Mouse (Mus musculus): ENCODE data around the gene Ina.
A peak's percentile ranks its signal among the peaks of the same experiment; 100 is the strongest.
"Not testable (repeated sequence)": the region's sequence is repeated elsewhere in the genome, so short reads cannot be mapped to it uniquely, and the experiment has no call there.

Gene Ina

GRCm38 (mm10) chr19:47014447-47015381, at the start of gene Ina, which contains the start of gene Nt5c2:
Gene Ina, plus strand, starts transcription at chr19:47014698.
Gene Nt5c2, minus strand, starts transcription at chr19:47015153.
- DNase-seq (ENCODE audit: low read depth), result peak; percentile 56

DNA sequence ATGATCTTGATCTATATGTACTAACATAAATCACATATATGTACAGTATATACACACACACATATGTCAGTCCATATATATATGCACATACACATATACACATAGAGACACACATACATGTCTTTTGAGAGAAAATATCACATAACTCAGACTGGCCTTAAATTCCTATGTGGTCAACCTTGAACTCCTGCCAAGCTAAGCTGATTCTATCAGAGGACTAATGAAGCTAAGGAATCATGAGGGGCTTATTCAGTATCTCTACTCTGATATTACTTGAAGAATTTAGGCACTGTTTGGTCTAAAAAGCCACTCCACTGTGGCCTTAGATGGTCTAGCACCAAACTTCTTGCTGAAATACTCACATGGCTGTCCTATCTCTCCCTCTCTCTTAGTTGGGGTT, 49.0 kb upstream of the Ina start:
- DNase-seq (ENCODE audit: low read depth), result no peak

- DNase-seq (ENCODE audit: low read depth), result no peak
Measured at GRCm38 (mm10) chr19:46966330-46966729, 48.2 kb upstream of the Ina start.

DNA sequence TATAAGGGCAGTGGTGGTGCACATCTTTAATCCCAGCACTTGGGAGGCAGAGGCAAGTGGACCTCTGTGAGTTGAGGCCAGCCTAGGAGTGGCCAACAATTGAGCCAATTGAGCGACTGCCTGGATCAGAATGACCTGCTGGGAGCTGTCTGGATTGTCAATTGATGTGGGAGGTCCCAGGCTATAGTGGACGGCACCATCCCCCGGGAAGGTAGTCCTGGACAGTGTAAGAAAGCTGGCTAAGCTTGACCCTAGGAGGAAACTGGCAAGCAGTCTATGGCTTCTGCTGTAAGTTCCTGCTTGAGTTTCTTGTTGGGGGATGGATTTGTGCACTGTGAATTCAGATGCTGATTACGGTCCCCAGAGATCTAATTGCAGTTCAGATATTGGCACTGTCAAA, 46.6 kb upstream of the Ina start:
- no peak for DNase-seq (ENCODE audit: low read depth)

DNA sequence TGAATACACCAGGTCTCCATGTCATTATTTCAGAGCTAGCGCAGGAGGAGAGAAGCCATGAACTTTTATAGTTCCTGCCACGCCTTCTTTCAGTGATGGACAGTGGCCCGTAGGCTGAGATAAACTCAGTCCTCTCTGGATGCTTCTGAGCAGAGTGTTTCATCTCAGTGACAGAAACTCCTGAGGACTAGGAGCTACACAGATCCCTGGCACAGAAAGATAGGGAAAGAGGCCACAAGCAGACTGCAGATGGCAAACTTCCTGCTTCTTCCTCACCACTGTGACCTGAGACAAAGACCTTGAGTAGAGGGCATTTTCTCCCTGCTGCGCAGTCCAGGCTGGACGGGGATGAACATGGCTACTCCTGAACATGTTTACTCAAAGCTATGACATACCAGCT, 45.7 kb upstream of the Ina start:
- no peak for DNase-seq (ENCODE audit: low read depth)

GRCm38 (mm10) chr19:46969286-46969985, 45.1 kb upstream of the Ina start:
- no peak for DNase-seq (ENCODE audit: low read depth)

DNA sequence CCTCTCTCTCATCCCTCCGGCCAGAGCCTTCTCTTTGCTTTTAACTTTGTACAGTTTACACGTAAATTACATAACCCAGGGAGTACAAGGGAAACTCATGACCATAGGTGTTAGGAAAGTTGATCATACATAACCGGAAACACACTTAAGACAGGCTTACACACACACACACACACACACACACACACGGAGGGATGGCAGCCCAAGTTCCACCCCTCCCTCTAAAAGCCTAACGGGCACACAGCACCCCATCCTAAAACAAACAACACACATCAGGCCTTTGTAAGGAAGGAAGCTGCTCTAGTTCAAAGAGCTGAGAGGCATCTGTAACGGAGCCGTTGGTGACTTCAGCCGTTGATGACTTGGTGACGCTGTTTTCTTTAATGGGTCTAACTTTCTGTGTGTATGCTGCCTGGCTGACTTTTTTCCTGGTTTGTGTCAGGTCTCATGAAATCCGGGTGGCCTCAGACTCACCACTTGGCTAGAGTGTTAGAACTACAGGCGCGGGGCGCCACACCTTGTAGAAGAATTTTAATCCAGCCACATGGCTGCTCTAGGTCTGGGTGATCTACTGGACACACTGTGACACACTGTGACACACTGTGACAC, 44.3 kb upstream of the Ina start:
- peak; percentile 52 for DNase-seq (ENCODE audit: low read depth)

- DNase-seq (ENCODE audit: low read depth), result no peak
Measured at GRCm38 (mm10) chr19:46971051-46971689, 43.3 kb upstream of the Ina start.

GRCm38 (mm10) chr19:46971712-46972111, 42.8 kb upstream of the Ina start:
- DNase-seq (ENCODE audit: low read depth), result no peak

DNA sequence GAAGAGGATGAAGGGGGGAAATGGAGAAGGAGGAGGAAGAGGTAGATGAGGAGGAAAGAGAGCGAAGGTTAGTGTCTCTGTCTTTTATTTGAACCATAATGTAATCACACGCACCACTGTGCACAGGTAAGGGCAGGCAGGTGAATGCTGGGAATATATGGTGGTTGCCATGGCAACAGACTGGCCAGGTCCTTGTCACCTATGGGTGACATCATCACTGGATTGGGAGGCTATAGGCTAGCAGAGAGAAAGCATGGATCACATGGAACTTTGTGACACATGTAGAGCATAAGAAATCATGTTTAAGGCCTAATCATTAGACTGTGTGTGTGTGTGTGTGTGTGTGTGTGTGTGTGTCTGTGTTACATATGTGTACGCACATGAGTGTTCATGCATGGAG, 42.3 kb upstream of the Ina start:
- no peak for DNase-seq (ENCODE audit: low read depth)

DNA sequence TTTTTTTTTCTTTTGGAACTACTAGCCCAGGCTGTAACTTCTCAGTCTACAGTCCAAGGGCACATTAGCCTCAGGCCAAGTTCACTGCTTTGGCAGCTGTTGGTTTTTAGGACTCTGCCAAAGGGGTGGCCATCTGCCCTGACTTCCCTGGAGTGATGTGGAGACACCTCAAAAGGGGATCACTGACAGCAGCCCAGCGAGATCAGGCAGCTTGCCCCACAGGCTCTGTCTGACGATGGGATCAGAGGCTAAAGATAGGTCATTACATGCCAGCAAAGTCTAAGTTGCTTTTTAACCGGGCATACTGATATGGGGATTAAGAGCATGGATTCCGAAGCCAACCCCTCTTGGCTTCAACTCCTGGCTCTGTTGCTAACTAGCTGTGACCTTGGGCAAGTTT, 38.9 kb upstream of the Ina start:
- no peak for DNase-seq (ENCODE audit: low read depth)

DNA sequence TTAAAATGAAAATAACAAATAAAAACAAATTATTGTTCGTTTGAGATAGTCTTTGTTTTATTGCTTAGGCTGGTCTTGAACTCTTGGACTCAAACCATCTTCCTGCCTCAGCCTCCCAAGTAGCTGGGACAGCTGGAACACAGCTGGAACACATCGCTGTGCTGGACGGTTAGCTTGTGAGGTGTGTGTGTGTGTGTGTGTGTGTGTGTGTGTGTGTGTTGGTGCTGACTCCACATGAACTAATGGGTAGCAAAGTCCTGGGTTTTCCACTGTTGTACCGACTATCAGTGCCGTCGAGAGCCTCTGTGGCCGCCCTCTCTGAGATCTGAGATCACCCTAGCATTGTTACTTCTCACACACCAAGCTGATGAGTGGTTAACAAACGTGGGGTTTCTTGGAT, 38.5 kb upstream of the Ina start:
- DNase-seq (ENCODE audit: low read depth), result no peak

- no peak for DNase-seq (ENCODE audit: low read depth)
Measured at GRCm38 (mm10) chr19:46976743-46977142, 37.8 kb upstream of the Ina start.

DNA sequence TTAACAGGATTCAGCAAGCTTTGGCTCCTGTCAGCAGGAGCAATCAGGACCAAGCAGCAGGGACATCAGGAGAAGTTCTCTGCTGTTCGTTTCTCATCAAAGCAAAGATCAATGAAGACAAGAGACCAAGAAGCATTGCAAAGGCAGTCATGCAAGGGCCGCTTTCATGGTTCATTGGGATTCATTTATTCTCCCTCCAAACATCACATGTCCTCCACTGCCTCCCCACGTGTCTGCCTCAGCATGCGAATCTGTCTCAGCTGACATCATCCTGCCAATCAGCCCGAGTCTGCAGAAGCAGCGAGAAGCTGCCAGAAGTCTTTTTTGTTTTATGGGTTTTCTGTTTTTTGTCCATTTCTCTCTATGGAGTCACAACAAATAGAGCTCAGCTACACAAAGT, 37.0 kb upstream of the Ina start:
- no peak for DNase-seq (ENCODE audit: low read depth)

DNA sequence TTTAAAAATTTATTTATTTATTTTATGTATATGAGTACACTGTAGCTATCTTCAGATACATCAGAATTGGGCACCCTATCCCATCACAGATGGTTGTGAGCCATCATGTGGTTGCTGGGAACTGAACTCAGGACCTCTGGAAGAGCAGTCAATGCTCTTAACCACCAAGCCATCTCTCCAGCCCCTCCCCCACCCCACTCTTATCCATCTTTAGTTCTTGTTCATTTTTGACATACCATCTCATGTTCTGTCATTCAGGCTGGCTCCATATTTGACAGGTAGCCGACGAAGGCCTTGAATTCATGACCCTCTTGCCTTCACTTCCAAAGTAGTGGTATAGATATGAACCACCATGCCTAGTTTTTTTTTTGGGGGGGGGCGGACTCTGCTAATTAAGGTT, 36.4 kb upstream of the Ina start:
- DNase-seq (ENCODE audit: low read depth), result not testable (repeated sequence)

DNA sequence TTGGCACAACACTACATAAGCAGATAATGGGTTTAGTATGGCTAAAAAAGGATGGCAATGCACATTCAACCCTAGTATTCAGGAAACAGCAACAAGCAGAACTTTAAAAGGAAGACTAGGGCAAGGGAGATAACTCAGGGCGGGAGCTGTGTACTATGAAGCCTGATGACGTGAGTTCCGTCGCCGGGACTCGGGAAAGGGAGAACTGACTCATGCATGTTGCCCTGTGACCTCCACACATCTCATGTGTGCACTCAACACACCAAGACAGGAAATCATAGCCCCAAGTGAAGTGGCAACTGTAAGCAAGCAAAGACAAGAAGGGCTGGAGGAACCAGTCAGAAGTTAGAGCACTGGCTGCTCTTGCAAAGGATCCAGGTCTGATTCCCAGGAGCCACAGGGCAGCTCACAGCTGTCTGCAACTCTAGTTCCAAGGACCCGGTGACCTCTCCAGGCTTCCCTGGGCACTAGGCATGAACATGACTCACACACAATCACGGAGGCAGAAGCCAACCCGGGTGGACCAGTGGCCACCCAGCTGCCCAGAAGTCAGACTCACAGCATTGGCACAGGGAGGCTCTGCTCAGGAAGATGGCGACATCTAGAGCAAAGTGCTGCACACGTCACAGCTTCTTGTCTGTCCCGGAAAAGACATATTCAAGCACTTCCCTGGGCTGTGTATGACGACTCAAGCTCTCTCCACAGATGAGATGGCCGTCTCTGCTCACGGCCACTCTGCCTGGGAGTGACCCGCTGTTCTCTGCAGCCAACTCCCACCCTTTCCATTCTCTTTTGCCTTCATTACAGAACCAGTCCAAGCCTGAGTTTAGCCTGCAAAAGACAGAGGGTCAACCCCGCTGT, 35.3 kb upstream of the Ina start:
- DNase-seq (ENCODE audit: low read depth), result no peak

DNA sequence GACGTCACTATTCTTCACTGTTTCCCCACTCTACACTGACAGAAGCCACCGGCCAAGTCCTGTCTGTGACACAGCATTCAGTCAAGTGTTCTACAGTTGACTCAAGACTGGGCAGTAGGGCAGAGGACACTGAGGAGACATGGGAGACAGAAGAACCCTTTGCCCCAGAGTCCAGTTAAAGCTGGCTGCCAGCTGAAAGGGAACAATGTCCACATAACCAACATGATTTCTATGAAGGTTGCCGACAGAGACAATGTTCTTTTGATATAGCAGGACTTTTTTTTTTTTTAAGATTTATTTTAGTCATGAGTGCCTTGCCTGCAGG, 34.8 kb upstream of the Ina start:
- DNase-seq (ENCODE audit: low read depth), result no peak

DNA sequence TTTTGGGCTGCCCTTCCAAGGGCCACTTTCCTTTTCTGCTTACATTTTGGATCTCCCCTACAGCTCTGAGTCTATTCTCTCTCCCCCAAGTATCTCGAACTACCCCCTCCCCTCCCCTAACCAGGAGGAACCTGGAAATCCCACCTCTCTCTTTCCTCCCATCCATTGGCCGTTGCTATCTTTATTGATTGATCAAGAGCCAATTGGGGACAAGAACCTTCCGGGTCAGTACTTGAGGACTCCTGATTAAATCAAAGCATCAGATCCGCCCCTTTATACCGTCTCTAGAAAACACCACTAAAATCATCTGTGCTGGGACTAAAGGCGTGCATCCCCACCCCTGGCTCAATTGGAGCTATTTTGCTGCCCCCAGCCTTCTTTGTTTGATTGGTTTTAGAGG, 33.0 kb upstream of the Ina start:
- DNase-seq (ENCODE audit: low read depth), result no peak

GRCm38 (mm10) chr19:46983352-46983965, 31.0 kb upstream of the Ina start:
- DNase-seq (ENCODE audit: low read depth), result peak; percentile 36

DNA sequence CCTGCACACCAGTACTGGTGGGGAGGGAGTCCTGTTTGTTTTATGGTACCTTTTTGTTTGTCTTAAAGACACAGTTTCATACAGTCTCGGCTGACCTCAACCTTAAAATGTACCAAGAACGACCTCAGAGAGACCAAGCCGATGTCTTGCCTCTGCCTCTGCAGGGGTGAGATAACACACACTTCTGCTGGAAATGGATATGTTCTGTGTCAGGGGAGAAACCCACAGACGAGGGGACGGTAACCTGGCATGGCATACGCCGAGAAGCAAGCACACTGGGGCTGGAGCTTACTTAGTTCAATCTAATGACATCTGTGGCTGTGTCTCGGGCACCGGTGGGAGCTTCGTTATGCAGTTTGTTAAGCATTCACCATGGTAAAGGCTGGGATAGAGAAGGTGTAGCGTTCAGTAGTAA, 30.5 kb upstream of the Ina start:
- DNase-seq (ENCODE audit: low read depth), result no peak

Measured in induced T-regulatory cell, adult 2 months (primary cell).